Mouse (Mus musculus) stomach, postnatal 0 days (tissue): Measurements from ENCODE around the gene Zfp593.

Experiments used
- CTCF ChIP-seq: IDR thresholded peaks from 2 replicates; pipeline ENCODE4 v1.5.1; 2016; ENCODE audit warnings: antibody characterized with exemption, low read depth, mild to moderate bottlenecking, moderate library complexity
- EP300 ChIP-seq: optimal IDR thresholded peaks from 2 replicates; pipeline ENCODE3; 2016; ENCODE audit warnings: antibody characterized with exemption

DNA sequence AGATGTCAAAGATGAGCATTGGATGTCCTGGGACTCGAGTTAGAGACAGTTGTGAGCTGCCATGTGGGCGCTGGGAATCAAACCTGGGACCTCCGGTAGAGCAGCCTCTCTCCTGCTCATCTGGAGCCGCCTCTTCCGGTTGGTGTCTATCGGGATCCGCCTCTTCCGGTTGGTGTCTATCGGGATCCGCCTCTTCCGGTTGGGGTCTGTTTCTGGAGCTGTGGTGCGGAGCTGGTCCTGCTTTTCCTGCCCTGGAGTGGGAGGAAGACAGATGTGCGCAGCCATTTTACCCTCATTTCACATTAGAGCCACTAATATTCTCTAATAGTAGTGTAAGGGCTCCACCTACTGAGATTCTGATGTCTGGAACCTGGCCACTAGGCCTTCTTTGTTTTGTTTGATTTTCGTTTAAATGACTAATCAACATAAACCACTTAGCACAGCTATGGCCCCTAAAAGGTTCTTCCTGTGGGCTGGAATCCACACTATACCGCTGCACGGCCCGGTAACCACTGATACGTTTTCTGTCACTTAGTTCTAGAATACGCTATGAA lies 22.8 kb upstream of the Zfp593 start:
- TF ChIP-seq CTCF = peak; percentile 40
- no peak for TF ChIP-seq EP300
